Mouse (Mus musculus): ENCODE results near the gene Wnk2. TPM values are rescaled to one million over a fixed set of nuclear protein-coding genes. Genes with fewer than 3 reads are reported as not detected.

Gene Wnk2
- polyA plus RNA-seq, 1 experiment = not detected

DNA sequence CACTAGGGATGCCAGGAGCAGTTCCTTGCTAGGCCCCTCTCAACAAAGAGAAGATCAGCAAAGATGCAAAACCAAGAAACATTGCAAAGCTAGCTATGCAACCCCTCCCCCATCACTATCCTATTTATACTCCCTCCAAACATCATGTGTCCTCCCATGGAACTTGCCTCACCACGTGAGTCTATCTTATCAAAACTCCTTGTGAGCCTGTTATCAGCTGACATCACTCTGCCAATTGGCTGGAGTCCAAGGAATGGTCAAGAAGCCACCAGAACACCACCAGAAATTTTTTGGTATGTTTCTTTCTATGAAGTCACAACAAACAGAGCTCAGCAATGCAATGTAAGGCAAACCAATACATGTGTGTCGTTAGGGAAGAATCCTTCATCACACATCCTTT, 116.8 kb downstream of the Wnk2 start:
- no peaks in the 10 kb centered on the region for H3K4me1 ChIP-seq (ENCODE audit: control insufficient read depth, insufficient read depth, insufficient read length, low read length)
- H3K4me3 ChIP-seq (ENCODE audit: insufficient read depth, low read depth, low read length) = no peak overlapping the region
- no peak overlapping the region for H3K27ac ChIP-seq (replicated peaks; ENCODE audit: low read depth, low read length)

DNA sequence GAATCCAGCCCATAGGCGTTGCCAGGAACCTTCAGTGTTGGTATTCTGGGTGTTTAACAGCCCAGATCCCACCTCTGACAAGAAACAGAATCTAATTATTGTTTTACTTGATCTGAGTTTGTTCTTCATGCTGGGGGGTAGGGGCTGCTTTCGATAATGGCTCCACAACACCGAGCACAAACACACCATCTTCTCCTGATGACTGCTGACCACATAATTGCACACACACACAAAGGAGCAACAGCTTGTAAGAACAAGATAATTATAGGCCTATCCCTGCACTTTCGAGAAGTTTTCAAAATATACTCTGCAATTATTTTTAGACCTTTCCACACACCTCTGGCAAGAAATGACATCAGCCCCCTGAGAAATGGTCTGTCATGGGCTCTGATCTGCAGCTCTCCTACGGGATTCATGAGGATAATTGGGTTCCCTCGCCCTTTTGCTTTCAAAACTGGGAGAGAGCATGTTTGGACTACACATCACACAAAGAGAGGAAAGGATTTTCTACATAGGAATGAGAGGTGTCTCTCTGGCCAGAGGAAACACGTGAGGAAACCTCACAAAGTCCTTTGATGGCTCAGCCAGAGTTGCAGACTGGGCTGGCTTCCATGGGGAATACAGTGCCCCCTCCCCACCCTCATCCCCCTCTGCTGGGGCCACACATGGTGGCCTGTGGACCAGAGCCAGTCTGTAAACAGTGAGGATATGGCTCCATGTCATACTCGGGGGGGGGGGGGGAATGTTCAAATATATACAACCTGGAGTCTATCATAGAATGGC, 118.9 kb downstream of the Wnk2 start:
- Histone ChIP-seq H3K4me1 (ENCODE audit: control insufficient read depth, insufficient read depth, insufficient read length, low read length) (no peaks in the 10 kb centered on the region), H3K4me3 (ENCODE audit: insufficient read depth, low read depth, low read length) (no peak overlapping the region), H3K27ac (replicated peaks; ENCODE audit: low read depth, low read length) (no peak overlapping the region)

DNA sequence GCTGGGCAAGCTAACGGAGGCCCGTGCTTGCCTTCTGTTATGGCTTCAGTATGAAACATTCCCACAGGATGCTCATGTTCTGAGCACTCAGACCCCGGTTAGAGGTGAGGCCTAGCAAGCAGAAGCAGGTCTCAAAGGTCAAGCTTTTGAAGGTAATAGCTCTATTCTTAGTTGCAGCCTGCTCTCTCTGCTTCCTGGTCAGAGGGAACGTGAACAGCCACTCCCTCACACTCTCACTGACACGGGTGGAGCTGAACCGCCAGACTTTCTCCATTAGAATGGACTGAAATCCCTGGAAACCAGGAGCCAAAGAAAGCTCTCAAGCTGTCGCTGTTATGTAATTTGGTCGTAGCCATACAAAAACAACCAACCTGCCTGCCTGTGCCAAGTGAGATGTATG, 120.8 kb downstream of the Wnk2 start:
- no peak overlapping the region for H3K27ac ChIP-seq (replicated peaks; ENCODE audit: low read depth, low read length)
- H3K4me1 ChIP-seq (ENCODE audit: control insufficient read depth, insufficient read depth, insufficient read length, low read length) = no peaks in the 10 kb centered on the region

DNA sequence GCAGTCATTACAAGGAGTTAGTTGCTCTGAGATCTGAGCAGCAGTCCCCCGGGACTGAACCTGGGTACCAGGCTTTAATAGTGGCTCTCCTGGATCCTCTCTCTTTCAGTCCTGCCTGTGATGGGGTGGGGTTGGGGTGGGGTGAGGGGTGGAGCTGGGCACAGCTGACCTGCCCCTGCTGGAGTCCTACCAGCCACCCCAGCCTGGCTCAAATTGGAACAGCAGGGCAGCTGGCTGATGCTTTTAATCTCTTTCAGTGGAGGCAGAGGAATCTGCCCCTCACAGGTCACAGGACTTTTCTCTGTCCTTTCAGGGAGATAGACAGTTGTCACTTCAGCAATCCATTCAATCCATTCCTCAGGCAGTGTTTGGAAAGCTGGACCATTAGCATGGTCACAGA, 122.3 kb downstream of the Wnk2 start:
- Histone ChIP-seq H3K27ac (replicated peaks; ENCODE audit: low read depth, low read length) (no peak overlapping the region), H3K4me3 (ENCODE audit: insufficient read depth, low read depth, low read length) (no peak overlapping the region), H3K4me1 (ENCODE audit: control insufficient read depth, insufficient read depth, insufficient read length, low read length) (no peaks in the 10 kb centered on the region)

More for the DNA sequence above, 120.8 kb downstream of the Wnk2 start:
- H3K4me3 ChIP-seq (ENCODE audit: insufficient read depth, low read depth, low read length) = no peak overlapping the region

DNA sequence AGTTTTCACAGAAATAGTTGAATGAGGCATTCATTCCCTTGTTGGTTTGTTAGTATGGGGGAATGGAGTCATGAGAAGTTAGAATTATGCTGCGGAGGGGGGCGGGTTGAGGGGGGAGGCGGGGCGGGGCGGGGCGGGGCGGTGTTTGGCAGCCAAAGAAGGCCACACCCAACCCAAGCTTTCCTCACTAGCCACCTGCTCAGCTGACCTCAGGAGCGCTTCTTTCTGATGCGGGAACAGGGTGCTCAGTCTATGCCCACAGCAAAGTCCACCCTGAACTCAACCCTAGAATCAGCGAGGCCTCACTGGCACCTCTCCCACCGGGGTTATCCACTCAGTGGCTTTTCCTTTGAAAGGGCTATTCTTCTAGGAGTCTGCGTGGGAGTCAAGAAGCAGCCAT, 123.1 kb downstream of the Wnk2 start:
- Histone ChIP-seq H3K27ac (replicated peaks; ENCODE audit: low read depth, low read length) (no peak overlapping the region), H3K4me3 (ENCODE audit: insufficient read depth, low read depth, low read length) (no peak overlapping the region), H3K4me1 (ENCODE audit: control insufficient read depth, insufficient read depth, insufficient read length, low read length) (no peaks in the 10 kb centered on the region)

DNA sequence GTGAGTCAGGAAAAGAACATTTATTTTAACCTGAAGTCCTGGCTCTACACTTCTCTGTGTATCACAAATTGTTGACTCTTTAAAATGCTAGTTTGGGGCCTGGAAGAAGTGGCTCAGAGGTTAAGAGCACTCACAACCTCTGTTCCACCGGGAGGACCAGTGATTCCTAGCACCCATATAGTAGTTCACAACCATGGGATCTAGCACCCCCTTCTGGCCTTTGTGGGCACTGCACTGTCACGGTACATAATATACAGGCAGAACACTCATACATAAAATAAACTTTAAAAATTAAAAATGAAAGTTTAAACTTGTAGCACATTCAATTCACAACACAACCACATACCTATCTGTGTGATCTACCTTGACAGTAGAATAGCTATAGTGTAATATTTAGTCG, 126.1 kb downstream of the Wnk2 start:
- Histone ChIP-seq H3K27ac (replicated peaks; ENCODE audit: low read depth, low read length) (no peak overlapping the region), H3K4me3 (ENCODE audit: insufficient read depth, low read depth, low read length) (no peak overlapping the region), H3K4me1 (ENCODE audit: control insufficient read depth, insufficient read depth, insufficient read length, low read length) (no peaks in the 10 kb centered on the region)

DNA sequence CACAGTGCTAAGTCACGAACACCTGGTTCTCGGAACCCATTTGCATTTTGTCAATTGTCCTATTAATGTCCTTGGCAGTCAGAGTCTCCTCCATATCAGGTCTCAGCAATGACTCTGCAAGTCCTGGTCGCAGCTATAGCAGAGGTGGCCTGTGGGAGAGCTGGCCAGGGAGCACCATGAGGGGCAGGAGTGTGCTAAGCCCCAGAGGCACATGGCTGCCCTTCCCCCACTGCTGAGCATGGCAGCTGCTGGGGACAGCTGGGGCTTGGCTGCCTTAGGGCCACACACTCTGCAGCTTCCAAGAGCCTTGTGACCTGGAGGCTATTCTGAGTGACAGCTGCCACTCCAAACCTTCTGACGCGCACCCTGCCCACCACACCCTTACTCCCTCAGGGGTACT, 127.7 kb downstream of the Wnk2 start:
- Histone ChIP-seq H3K4me1 (ENCODE audit: control insufficient read depth, insufficient read depth, insufficient read length, low read length) (0 out of 2 replicates have a peak, but pooled peaks cover 2% of the 10 kb centered on the region), H3K4me3 (ENCODE audit: insufficient read depth, low read depth, low read length) (no peak overlapping the region), H3K27ac (replicated peaks; ENCODE audit: low read depth, low read length) (no peak overlapping the region)

DNA sequence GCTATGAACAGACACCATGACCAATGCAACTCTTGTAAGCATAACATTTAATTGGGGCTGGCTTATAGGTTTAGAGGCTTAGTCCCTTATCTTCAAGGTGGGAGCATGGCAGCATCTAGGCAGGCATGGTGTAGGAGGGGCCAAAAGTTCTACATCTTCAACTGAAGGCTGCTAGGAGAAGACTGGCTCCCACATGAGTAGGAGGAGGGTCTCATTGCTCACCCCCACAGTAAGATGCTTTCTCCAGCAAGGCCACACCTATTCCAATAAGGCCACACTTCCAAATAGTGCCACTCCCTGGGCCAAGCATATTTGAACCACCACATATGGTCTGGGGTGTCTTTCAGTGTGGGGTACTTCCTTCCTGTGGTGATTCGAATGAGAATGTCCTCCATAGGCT, 130.4 kb downstream of the Wnk2 start:
- no peak overlapping the region for H3K4me3 ChIP-seq (ENCODE audit: insufficient read depth, low read depth, low read length)
- H3K4me1 ChIP-seq (ENCODE audit: control insufficient read depth, insufficient read depth, insufficient read length, low read length) = 0 out of 2 replicates have a peak, but pooled peaks cover 2% of the 10 kb centered on the region
- H3K27ac ChIP-seq (replicated peaks; ENCODE audit: low read depth, low read length) = no peak overlapping the region

DNA sequence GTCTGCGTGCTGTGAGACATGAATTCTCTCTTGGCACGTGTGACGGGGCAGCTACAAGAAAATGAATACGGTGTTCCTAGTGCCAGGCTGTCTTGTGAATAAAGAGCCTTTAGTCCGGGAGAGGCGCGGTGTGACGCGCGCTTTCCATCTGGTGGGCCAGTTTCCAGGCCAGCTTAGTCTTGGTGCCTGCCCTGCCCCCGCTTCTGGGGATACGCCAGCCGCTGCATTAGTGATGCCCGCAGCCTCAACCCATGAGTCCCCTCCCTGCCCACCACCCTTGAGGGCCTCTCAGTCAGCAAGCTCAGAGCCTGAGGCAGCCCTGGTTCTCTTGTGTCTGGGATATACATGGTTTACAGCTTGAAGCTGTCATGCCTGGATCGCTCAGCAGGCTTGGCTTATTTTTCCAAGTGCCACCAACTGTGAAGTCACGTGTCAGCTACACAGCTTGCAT, 131.5 kb downstream of the Wnk2 start:
- 0 out of 2 replicates have a peak, but pooled peaks cover 2% of the 10 kb centered on the region for H3K4me1 ChIP-seq (ENCODE audit: control insufficient read depth, insufficient read depth, insufficient read length, low read length)
- peak overlapping the region; percentile 35 for H3K4me3 ChIP-seq (ENCODE audit: insufficient read depth, low read depth, low read length)
- no peak overlapping the region for H3K27ac ChIP-seq (replicated peaks; ENCODE audit: low read depth, low read length)

DNA sequence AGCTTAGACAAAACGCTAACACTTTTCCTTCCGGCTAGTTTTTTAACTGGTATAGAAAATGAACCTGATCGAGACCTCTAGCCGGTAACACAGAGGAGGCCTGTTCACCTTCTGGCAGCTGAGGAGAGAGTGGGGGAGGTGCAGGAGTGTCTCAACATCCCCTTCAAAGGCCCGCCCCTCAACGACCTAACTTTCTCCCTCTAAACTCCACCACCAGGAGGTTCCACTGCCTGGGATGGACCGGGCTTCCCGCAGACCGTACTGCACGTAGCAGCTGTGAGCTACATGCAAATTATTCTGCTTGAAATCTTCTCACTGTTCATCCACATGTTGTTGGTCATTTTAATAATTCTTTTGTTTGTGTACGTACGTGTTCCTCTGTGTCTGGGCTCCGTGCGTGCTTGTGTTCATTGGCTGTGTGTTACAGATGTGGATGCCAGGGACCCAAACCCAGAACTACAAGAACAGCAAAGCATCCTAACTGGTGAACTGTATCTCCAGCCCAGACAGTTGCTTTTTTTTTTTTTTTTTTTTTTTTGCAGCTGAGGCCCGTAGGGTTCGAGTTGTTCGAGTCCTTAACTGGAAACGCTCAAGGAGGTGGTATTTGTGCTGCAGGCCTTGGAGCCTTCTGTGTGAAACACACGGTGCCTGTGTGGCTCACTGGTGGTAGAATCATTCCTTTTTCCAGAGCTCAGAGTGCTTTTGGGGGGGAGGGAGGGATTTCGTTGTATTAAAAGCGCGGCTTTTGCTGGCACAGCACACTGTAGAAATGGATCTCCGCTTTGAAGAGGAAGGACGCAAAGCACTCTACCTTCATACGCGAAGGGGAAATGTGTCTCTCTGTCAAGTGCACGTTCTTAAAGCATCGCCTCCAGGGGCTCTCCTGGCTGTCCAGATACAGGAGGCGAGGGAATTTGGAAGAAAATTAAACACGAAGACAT, 132.2 kb downstream of the Wnk2 start:
- H3K27ac ChIP-seq (replicated peaks; ENCODE audit: low read depth, low read length) = no peak overlapping the region
- 0 out of 2 replicates have a peak, but pooled peaks cover 2% of the 10 kb centered on the region for H3K4me1 ChIP-seq (ENCODE audit: control insufficient read depth, insufficient read depth, insufficient read length, low read length)
- H3K4me3 ChIP-seq (ENCODE audit: insufficient read depth, low read depth, low read length) = peak overlapping the region; percentile 35

DNA sequence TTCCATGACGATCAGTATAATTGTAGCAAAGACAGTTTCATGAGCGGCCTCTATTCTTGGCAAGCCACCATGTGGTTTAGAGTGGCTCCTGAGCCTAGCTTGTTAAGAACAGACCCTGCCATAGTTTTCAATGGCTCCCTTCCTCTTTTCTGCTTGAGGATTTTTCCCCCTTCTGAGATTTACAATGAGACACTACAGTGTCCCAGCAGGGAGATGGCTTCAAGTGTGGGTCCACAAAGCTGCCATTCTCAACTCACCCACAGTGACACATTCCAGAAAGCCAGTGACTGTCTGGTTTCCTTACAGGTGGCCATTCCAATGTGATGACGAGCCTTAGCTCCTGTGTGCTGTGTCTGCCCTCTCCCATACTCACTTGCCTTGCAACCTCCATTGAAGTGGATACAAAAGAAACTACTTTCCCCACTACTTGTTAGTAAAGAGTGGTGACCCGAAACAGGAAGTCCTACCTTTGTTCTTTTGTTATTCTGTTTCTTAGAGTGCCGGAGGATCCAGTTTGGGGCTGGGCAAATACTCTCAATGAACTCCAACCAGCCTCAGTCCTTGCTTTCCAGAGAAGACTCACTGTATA, 134.5 kb downstream of the Wnk2 start:
- Histone ChIP-seq H3K27ac (replicated peaks; ENCODE audit: low read depth, low read length) (no peak overlapping the region), H3K4me3 (ENCODE audit: insufficient read depth, low read depth, low read length) (no peak overlapping the region), H3K4me1 (ENCODE audit: control insufficient read depth, insufficient read depth, insufficient read length, low read length) (0 out of 2 replicates have a peak, but pooled peaks cover 2% of the 10 kb centered on the region)

DNA sequence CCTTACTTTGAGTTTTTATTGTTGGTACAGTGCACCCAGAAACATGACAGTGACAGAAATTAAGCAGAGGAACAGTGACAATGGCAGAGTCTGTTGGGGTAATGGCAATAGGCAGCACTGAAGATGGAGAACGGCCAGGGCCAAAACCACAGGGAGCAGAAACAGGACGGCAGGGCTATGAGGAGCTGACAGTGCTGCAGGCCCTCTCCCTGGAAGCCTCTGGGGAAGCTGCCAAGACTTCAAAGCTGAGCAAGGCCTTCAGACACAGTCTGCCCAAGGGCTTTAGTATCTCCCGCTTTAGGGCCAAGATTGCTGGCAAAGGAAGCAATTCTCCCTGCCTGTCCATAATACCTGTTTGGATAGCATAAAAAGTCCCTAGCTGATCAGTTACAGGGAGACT, 146.1 kb downstream of the Wnk2 start:
- no peak overlapping the region for H3K27ac ChIP-seq (replicated peaks; ENCODE audit: low read depth, low read length)
- H3K4me3 ChIP-seq (ENCODE audit: insufficient read depth, low read depth, low read length) = no peak overlapping the region
- no peaks in the 10 kb centered on the region for H3K4me1 ChIP-seq (ENCODE audit: control insufficient read depth, insufficient read depth, insufficient read length, low read length)

DNA sequence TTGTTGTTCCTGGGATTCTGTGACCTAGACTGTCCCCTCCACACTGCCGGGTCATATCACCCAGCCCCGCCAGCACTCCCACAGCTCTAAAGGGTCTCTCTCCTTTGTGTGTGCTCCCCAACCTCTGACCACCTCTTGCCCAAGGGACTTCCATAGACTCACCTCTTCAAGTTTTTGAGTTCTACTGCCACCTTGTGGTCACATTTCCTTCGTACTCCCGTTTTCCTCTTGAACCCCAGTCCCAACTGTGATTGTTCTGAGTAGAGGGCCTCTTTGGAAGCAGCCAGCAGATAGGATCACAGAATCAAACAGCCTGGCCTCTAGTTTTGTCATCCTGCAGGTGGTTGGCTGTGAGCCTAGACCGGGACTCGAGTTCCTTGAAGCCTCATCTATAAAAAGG, 149.2 kb downstream of the Wnk2 start:
- no peaks in the 10 kb centered on the region for H3K4me1 ChIP-seq (ENCODE audit: control insufficient read depth, insufficient read depth, insufficient read length, low read length)
- no peak overlapping the region for H3K27ac ChIP-seq (replicated peaks; ENCODE audit: low read depth, low read length)
- H3K4me3 ChIP-seq (ENCODE audit: insufficient read depth, low read depth, low read length) = no peak overlapping the region

DNA sequence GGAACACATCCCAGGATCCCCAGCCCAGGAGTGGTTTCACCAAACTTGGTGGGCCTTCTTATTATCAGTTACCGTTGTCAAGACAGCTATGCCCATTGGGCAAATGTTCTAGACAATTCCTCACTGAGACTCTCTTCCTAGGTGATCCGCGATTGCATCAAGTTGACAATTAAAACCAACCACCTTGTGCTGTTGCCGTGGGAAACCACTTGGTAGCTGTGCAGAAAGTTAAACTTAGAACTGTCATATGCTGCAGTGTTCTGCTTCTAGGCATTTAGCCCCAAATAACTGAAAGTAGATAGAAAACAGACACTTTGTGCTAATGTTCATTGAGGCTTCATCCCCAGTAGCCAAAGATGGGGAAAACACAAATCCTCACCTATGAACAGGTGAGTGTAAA, 151.1 kb downstream of the Wnk2 start:
- H3K4me3 ChIP-seq (ENCODE audit: insufficient read depth, low read depth, low read length) = no peak overlapping the region
- H3K4me1 ChIP-seq (ENCODE audit: control insufficient read depth, insufficient read depth, insufficient read length, low read length) = no peaks in the 10 kb centered on the region
- no peak overlapping the region for H3K27ac ChIP-seq (replicated peaks; ENCODE audit: low read depth, low read length)

DNA sequence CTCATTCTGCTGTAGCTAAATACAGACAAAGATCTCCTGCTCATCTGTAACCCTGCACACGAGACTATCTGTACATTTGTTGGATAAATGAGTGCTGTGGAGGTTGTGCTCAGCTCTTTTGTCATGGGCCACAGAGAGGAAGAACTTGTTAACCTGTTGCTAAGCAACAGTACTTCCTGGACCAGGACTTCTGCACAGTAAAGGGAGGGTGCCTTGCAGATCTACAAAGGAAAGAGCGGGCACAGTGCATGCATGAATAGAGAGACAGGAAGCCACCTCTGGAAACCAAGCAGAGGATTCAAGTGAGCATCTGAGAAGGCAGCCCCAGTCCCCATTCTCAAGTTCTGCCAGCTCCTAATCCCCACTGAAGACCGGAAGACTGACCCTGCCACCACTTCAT, 152.9 kb downstream of the Wnk2 start:
- Histone ChIP-seq H3K4me3 (ENCODE audit: insufficient read depth, low read depth, low read length) (no peak overlapping the region), H3K4me1 (ENCODE audit: control insufficient read depth, insufficient read depth, insufficient read length, low read length) (no peaks in the 10 kb centered on the region), H3K27ac (replicated peaks; ENCODE audit: low read depth, low read length) (no peak overlapping the region)
